9 mouse cellular contexts compared by ENCODE assay signal in the genomic region with DNA sequence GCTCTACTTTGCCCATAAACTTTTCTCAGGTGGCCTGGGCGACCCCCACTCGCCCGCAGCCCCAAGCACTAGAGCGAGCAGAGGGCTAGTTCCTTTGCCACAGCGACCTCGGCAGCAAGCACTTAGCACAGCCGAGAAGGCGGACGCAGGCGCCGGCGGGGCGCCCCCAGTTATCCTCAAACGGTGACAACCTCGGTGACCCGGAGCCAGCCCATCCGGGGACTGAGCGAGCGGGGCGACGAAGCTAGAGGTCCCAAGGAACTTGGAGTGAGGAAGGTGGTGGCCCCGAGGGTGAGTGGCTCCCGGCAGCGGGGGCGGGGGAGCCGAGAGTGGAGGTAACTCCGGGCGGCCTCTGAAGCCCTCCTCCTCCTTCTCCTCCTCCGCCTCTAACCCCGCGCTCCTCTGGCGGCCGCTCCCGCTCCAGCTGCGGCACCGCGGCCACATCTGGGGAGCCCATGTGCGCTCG. TPM values are rescaled to one million over a fixed set of nuclear protein-coding genes. Genes with fewer than 3 reads are reported as not detected.
DNase-seq lines count a peak whose midpoint lies in the region; ATAC-seq lines count a peak whose summit lies in the region.
"Had no signal": no experiment of that assay in that cellular context is flagged by ENCODE, and none has a peak within 500 bp of the region (broad histone marks: within the 10 kb centered on the region; RNA-seq: fewer than 3 reads in every experiment).

TSS of gene Ism1 (plus strand) at position 370 of the 466 bp plus-strand sequence.

- peaks cover 8% of the 10 kb centered on the region; the same call in 1 of the 2 replicates for H3K4me1 ChIP-seq in intestine, embryonic 15.5 days (replicated peaks)
- peaks cover 29% of the 10 kb centered on the region for H3K4me1 ChIP-seq in limb, embryonic 13.5 days
- H3K4me1 ChIP-seq in midbrain, embryonic 16.5 days (ENCODE audit: control insufficient read depth, insufficient read depth, low read length), result peaks cover 11% of the 10 kb centered on the region

- no peaks in the 10 kb centered on the region for H3K36me3 ChIP-seq in intestine, embryonic 15.5 days
- H3K36me3 ChIP-seq in limb, embryonic 13.5 days, result no peaks in the 10 kb centered on the region
- H3K36me3 ChIP-seq in midbrain, embryonic 16.5 days (ENCODE audit: control insufficient read depth, insufficient read depth, low read length), result no peaks in the 10 kb centered on the region

- peak within 1 kb of the TSS; percentile 73 for H3K9ac ChIP-seq in intestine, embryonic 15.5 days
- H3K9ac ChIP-seq in limb, embryonic 13.5 days, result peak within 1 kb of the TSS; percentile 97
- H3K9ac ChIP-seq in midbrain, embryonic 16.5 days (ENCODE audit: low read depth, low read length), result peak within 1 kb of the TSS; percentile 93

- H3K4me2 ChIP-seq in intestine, embryonic 15.5 days (replicated peaks), result peak within 1 kb of the TSS; percentile 99
- peak within 1 kb of the TSS; percentile 98 for H3K4me2 ChIP-seq in limb, embryonic 13.5 days (replicated peaks)
- peak within 1 kb of the TSS; percentile 100 for H3K4me2 ChIP-seq in midbrain, embryonic 16.5 days (ENCODE audit: low read length)

- ATAC-seq in intestine, embryonic 15.5 days, result peak; percentile 79
- ATAC-seq in limb, embryonic 13.5 days (ENCODE audit: low FRiP score, low read depth), result peak; percentile 57
- ATAC-seq in midbrain, embryonic 16.5 days, result peak; percentile 75

- H3K9me3 ChIP-seq in intestine, embryonic 15.5 days, result no peaks in the 10 kb centered on the region
- H3K9me3 ChIP-seq in limb, embryonic 13.5 days, result no peaks in the 10 kb centered on the region
- no peaks in the 10 kb centered on the region for H3K9me3 ChIP-seq in midbrain, embryonic 16.5 days (replicated peaks; ENCODE audit: control insufficient read depth, low read length, poor library complexity, severe bottlenecking)

- H3K27ac ChIP-seq in intestine, embryonic 15.5 days, result peak within 1 kb of the TSS; percentile 75
- peak within 1 kb of the TSS; percentile 91 for H3K27ac ChIP-seq in limb, embryonic 13.5 days
- peak within 1 kb of the TSS; percentile 73 for H3K27ac ChIP-seq in midbrain, embryonic 16.5 days (ENCODE audit: low read length)
- H3K27ac ChIP-seq: macrophage had no signal

- H3K4me3 ChIP-seq in intestine, embryonic 15.5 days (replicated peaks), result peak within 1 kb of the TSS; percentile 95
- H3K4me3 ChIP-seq in limb, embryonic 13.5 days, result peak within 1 kb of the TSS; percentile 96
- peak within 1 kb of the TSS; percentile 98 for H3K4me3 ChIP-seq in midbrain, embryonic 16.5 days (ENCODE audit: low read depth, low read length)

- peak; percentile 15 for DNase-seq in layer of hippocampus, adult 11-12 months (ENCODE audit: low spot score)
- DNase-seq in layer of hippocampus, adult 9-10 months (ENCODE audit: low spot score), result no peak
- peak; percentile 80 for DNase-seq in embryo, embryonic 9.5 days (ENCODE audit: extremely low spot score)
- DNase-seq in gonadal fat pad, adult 2 months (ENCODE audit: low read depth), result no peak
- peak; percentile 53 for DNase-seq in testis, postnatal 10 days (ENCODE audit: low spot score)

- peaks cover 13% of the 10 kb centered on the region for H3K27me3 ChIP-seq in intestine, embryonic 15.5 days (replicated peaks)
- 0 out of 2 replicates have a peak, but pooled peaks cover 3% of the 10 kb centered on the region for H3K27me3 ChIP-seq in limb, embryonic 13.5 days
- peaks cover 14% of the 10 kb centered on the region for H3K27me3 ChIP-seq in midbrain, embryonic 16.5 days (ENCODE audit: control insufficient read depth, insufficient read depth, low read depth, low read length)

- WGBS in intestine, embryonic 15.5 days, result 0% methylated on average over 34 of the region's 39 CpGs
- WGBS in limb, embryonic 13.5 days, result under 1% methylated on average over 39 of the region's 39 CpGs
- under 1% methylated on average over 28 of the region's 39 CpGs for WGBS in midbrain, embryonic 16.5 days

RNA-seq across cellular contexts. Expression of gene Ism1, which starts in this region (rescaled TPM):
- polyA plus RNA-seq in gonadal fat pad, adult 2 months (2012; rRNA removed), result 23.1 and 30.6 TPM in 2 replicates
- polyA plus RNA-seq in intestine, embryonic 15.5 days (2015; fragmentation: Nextera tagmentation; extraction: Ambion mirVana), result 0.54 TPM in 2 replicates
- polyA plus RNA-seq in limb, embryonic 13.5 days (2015; fragmentation: Nextera tagmentation; extraction: Ambion mirVana), result 6.5 and 8.2 TPM in 2 replicates
- 0.49 and 0.65 TPM in 2 replicates for polyA plus RNA-seq in midbrain, embryonic 16.5 days (2015; fragmentation: Nextera tagmentation; extraction: Ambion mirVana)
- polyA plus RNA-seq: macrophage had no signal

Comparison
In these comparisons a context has a peak if more than half of its experiments do, and no peak if none do; other contexts are left out.
1. DNase-seq: peak in layer of hippocampus, adult 11-12 months (single experiment), embryo, embryonic 9.5 days (single experiment) and testis, postnatal 10 days (single experiment); none in layer of hippocampus, adult 9-10 months (single experiment) and gonadal fat pad, adult 2 months (single experiment).
2. Peak in ATAC-seq, H3K4me3 ChIP-seq, H3K27ac ChIP-seq, H3K9ac ChIP-seq and H3K4me2 ChIP-seq in intestine, embryonic 15.5 days; RNA of the gene not detected or under 1 TPM.
3. Peak in ATAC-seq, H3K4me3 ChIP-seq, H3K27ac ChIP-seq, H3K9ac ChIP-seq and H3K4me2 ChIP-seq in midbrain, embryonic 16.5 days; RNA of the gene not detected or under 1 TPM.
4. Peak in every context shown above with its lines, with median percentiles within 50 percentile points of each other: ATAC-seq, H3K27ac ChIP-seq, H3K4me2 ChIP-seq, H3K4me3 ChIP-seq and H3K9ac ChIP-seq.